Mouse (Mus musculus): ENCODE measurements around the gene Nkx2-4. TPM values are rescaled to one million over a fixed set of nuclear protein-coding genes. Genes with fewer than 3 reads are reported as not detected.

Gene Nkx2-4
- polyA plus RNA-seq, 1 experiment, result not detected

GRCm38 (mm10) chr2:147073962-147074361 lies 11.3 kb downstream of the Nkx2-4 start:
- no peaks in the 10 kb centered on the region for H3K4me1 ChIP-seq (ENCODE audit: control insufficient read depth, insufficient read depth, low read length)
- no peak overlapping the region for H3K4me3 ChIP-seq (ENCODE audit: insufficient read depth, low read length)
- TF ChIP-seq CTCF (IDR thresholded peaks at IDR 0.05; ENCODE audit: borderline replicate concordance, insufficient read depth, low read length) (no peak), POLR2A (IDR thresholded peaks at IDR 0.05; ENCODE audit: low read depth, low read length) (no peak)
- H3K27ac ChIP-seq (ENCODE audit: insufficient read depth, low read length), result no peak overlapping the region

- H3K4me3 ChIP-seq (ENCODE audit: insufficient read depth, low read length), result no peak overlapping the region
- TF ChIP-seq POLR2A (IDR thresholded peaks at IDR 0.05; ENCODE audit: low read depth, low read length), result no peak
- TF ChIP-seq CTCF (IDR thresholded peaks at IDR 0.05; ENCODE audit: borderline replicate concordance, insufficient read depth, low read length), result no peak
- no peak overlapping the region for H3K27ac ChIP-seq (ENCODE audit: insufficient read depth, low read length)
- no peaks in the 10 kb centered on the region for H3K4me1 ChIP-seq (ENCODE audit: control insufficient read depth, insufficient read depth, low read length)
Measured at GRCm38 (mm10) chr2:147070305-147070704, 14.9 kb downstream of the Nkx2-4 start.

GRCm38 (mm10) chr2:147069077-147069476 lies 16.2 kb downstream of the Nkx2-4 start:
- H3K4me1 ChIP-seq (ENCODE audit: control insufficient read depth, insufficient read depth, low read length), result no peaks in the 10 kb centered on the region

GRCm38 (mm10) chr2:147067480-147068246 lies 17.6 kb downstream of the Nkx2-4 start:
- H3K4me3 ChIP-seq (ENCODE audit: insufficient read depth, low read length), result no peak overlapping the region
- no peak overlapping the region for H3K27ac ChIP-seq (ENCODE audit: insufficient read depth, low read length)
- no peaks in the 10 kb centered on the region for H3K4me1 ChIP-seq (ENCODE audit: control insufficient read depth, insufficient read depth, low read length)
- no peak for TF ChIP-seq CTCF (IDR thresholded peaks at IDR 0.05; ENCODE audit: borderline replicate concordance, insufficient read depth, low read length)
- no peak for TF ChIP-seq POLR2A (IDR thresholded peaks at IDR 0.05; ENCODE audit: low read depth, low read length)

More at GRCm38 (mm10) chr2:147069077-147069476, 16.2 kb downstream of the Nkx2-4 start:
- Histone ChIP-seq H3K27ac (ENCODE audit: insufficient read depth, low read length) (no peak overlapping the region), H3K4me3 (ENCODE audit: insufficient read depth, low read length) (no peak overlapping the region)
- TF ChIP-seq CTCF (IDR thresholded peaks at IDR 0.05; ENCODE audit: borderline replicate concordance, insufficient read depth, low read length) (no peak), POLR2A (IDR thresholded peaks at IDR 0.05; ENCODE audit: low read depth, low read length) (no peak)

GRCm38 (mm10) chr2:147053229-147053892 lies 31.9 kb downstream of the Nkx2-4 start:
- H3K4me3 ChIP-seq (ENCODE audit: insufficient read depth, low read length), result no peak overlapping the region
- no peak overlapping the region for H3K27ac ChIP-seq (ENCODE audit: insufficient read depth, low read length)
- H3K4me1 ChIP-seq (ENCODE audit: control insufficient read depth, insufficient read depth, low read length), result no peaks in the 10 kb centered on the region
- TF ChIP-seq POLR2A (IDR thresholded peaks at IDR 0.05; ENCODE audit: low read depth, low read length), result no peak
- no peak for TF ChIP-seq CTCF (IDR thresholded peaks at IDR 0.05; ENCODE audit: borderline replicate concordance, insufficient read depth, low read length)

GRCm38 (mm10) chr2:147047051-147047450 lies 38.2 kb downstream of the Nkx2-4 start:
- TF ChIP-seq POLR2A (IDR thresholded peaks at IDR 0.05; ENCODE audit: low read depth, low read length) (no peak), CTCF (IDR thresholded peaks at IDR 0.05; ENCODE audit: borderline replicate concordance, insufficient read depth, low read length) (no peak)
- no peak overlapping the region for H3K4me3 ChIP-seq (ENCODE audit: insufficient read depth, low read length)
- H3K27ac ChIP-seq (ENCODE audit: insufficient read depth, low read length), result no peak overlapping the region
- H3K4me1 ChIP-seq (ENCODE audit: control insufficient read depth, insufficient read depth, low read length), result no peaks in the 10 kb centered on the region

- no peak overlapping the region for H3K4me3 ChIP-seq (ENCODE audit: insufficient read depth, low read length)
- H3K4me1 ChIP-seq (ENCODE audit: control insufficient read depth, insufficient read depth, low read length), result no peaks in the 10 kb centered on the region
- TF ChIP-seq CTCF (IDR thresholded peaks at IDR 0.05; ENCODE audit: borderline replicate concordance, insufficient read depth, low read length) (no peak), POLR2A (IDR thresholded peaks at IDR 0.05; ENCODE audit: low read depth, low read length) (no peak)
- H3K27ac ChIP-seq (ENCODE audit: insufficient read depth, low read length), result no peak overlapping the region
Measured at GRCm38 (mm10) chr2:147035864-147036263, 49.4 kb downstream of the Nkx2-4 start.

Other genes with a start within 250 kb of the Nkx2-4 start
- gene Kiz, start 229.6 kb downstream of the Nkx2-4 start, polyA plus RNA-seq (2011; ENCODE audit: insufficient read length, low read depth, missing spikeins), result 17.8 and 23.5 TPM in 2 replicates
- 88.1 and 105 TPM in 2 replicates for gene Xrn2, start 72.4 kb downstream of the Nkx2-4 start, polyA plus RNA-seq (2011; ENCODE audit: insufficient read length, low read depth, missing spikeins)
- not detected in 2 replicates for gene Nkx2-2, start 108.8 kb upstream of the Nkx2-4 start, polyA plus RNA-seq (2011; ENCODE audit: insufficient read length, low read depth, missing spikeins)

All from embryonic fibroblast, embryonic 13.5 days (primary cell).